Mouse (Mus musculus): ENCODE measurements around the gene Fbxw10. TPM values are rescaled to one million over a fixed set of nuclear protein-coding genes. Genes with fewer than 3 reads are reported as not detected.

Fbxw10 gene
- polyA plus RNA-seq, 1 experiment, result not detected

DNA sequence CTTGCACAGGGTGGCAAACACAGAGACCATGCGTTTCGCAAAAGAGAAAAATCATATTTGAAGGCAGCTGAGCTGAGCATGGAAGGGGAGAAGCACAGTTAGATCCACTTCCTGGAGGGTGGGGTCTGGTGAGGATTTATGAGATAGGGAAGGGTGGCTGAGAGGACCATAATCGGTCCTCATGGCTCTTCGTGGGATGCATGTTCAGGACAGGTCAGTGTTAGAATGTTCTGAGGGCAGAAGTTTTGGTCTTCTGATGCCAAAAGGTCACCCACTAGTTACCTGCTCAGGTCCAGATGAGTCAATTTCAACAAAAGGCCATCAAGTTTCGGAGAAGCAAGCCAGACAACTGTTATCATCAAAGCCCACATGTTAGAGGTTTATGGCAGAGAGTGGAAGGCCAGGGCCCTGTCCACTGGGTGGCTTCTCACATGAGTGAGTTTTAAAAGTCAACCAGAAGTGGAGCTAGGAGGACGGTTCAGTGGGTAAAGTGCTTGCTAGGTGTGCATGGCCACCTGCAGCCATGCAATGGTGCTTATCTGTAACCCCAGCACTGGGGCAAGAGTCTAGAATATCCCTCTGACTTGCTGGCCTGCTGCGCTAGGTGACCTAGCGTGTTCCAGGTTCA, 27.7 kb upstream of the Fbxw10 start:
- Histone ChIP-seq H3K4me3 (no peak overlapping the region), H3ac (ENCODE audit: control insufficient read depth, insufficient read length) (no peak overlapping the region), H3K36me3 (ENCODE audit: control insufficient read depth, insufficient read depth) (peaks cover 5% of the 10 kb centered on the region), H3K27me3 (ENCODE audit: control insufficient read depth, insufficient read depth, insufficient read length) (no peaks in the 10 kb centered on the region), H3K79me2 (ENCODE audit: control insufficient read depth, insufficient read depth) (peaks cover 38% of the 10 kb centered on the region), H3K4me2 (ENCODE audit: low read depth) (peak overlapping the region; percentile 79)
- no peak for TF ChIP-seq MYOD1 (IDR thresholded peaks at IDR 0.05; ENCODE audit: control insufficient read depth in 1 of 3, insufficient read length in 2 of 3, low read depth in 2 of 3)
- no peak for TF ChIP-seq MYOG (IDR thresholded peaks at IDR 0.05; ENCODE audit: control insufficient read depth in 1 of 3, insufficient read depth in 1 of 3, insufficient read length in 2 of 3, low read depth in 2 of 3)
- TF ChIP-seq CEBPB (IDR thresholded peaks at IDR 0.05; ENCODE audit: insufficient read depth, poor library complexity, severe bottlenecking), result no peak
- no peak for TF ChIP-seq MAX (IDR thresholded peaks at IDR 0.05; ENCODE audit: low read depth)
- TF ChIP-seq POLR2A (IDR thresholded peaks at IDR 0.05; ENCODE audit: insufficient read length, low read depth), result no peak
- TF ChIP-seq USF1 (IDR thresholded peaks at IDR 0.05; ENCODE audit: low read depth), result no peak
- no peak for TF ChIP-seq TCF12 (IDR thresholded peaks at IDR 0.05; ENCODE audit: insufficient read depth, poor library complexity, severe bottlenecking)
- no peak for TF ChIP-seq TCF3 (IDR thresholded peaks at IDR 0.05; ENCODE audit: insufficient read length, low read depth)
- TF ChIP-seq REST (IDR thresholded peaks at IDR 0.05; ENCODE audit: insufficient read depth, insufficient read length), result no peak
- TF ChIP-seq E2F4 (IDR thresholded peaks at IDR 0.05; ENCODE audit: insufficient read depth), result no peak
- TF ChIP-seq POLR2AphosphoS2 (IDR thresholded peaks at IDR 0.05; ENCODE audit: insufficient read length, low read depth), result no peak

DNA sequence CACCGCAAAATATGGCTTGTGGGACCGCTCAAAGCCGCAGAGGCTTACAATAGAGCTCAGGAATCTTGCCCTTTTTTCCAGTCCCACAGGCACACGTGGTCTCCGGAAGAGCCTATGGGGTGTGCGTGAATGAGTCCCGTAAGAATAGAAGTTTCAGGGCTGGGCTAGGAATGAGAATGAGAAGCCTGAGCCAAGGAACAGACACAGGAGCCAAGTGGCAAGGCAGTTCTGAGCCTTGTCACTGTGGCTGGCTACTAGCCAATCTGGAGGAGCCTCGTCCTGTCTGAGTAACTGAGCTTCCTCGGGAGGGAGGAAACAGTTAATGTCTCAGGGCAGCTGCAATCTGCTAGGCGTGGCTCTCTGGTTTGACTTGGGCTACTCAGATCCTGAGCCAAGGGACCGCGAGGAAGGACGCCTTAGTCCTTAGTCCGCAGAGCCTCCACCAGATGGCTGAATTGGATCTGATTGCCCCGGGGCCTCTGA, 26.8 kb upstream of the Fbxw10 start, which contains the start of gene Trim16:
TSS of gene Trim16 (plus strand) at position 173 of the 483 bp plus-strand sequence.
- peak within 1 kb of the TSS; percentile 91 for H3K4me2 ChIP-seq (ENCODE audit: low read depth)
- no peaks in the 10 kb centered on the region for H3K27me3 ChIP-seq (ENCODE audit: control insufficient read depth, insufficient read depth, insufficient read length)
- TF ChIP-seq MAX (IDR thresholded peaks at IDR 0.05; ENCODE audit: low read depth) (peak; percentile 27), SRF (IDR thresholded peaks at IDR 0.05; ENCODE audit: control insufficient read depth, insufficient read length, low read depth) (no peak), MYOD1 (IDR thresholded peaks at IDR 0.05; ENCODE audit: control insufficient read depth in 1 of 3, insufficient read length in 2 of 3, low read depth in 2 of 3) (peak; percentile 73 to 95 (median 94)), TCF3 (IDR thresholded peaks at IDR 0.05; ENCODE audit: insufficient read length, low read depth) (peak; percentile 51), USF1 (IDR thresholded peaks at IDR 0.05; ENCODE audit: low read depth) (peak; percentile 85), POLR2A (IDR thresholded peaks at IDR 0.05; ENCODE audit: insufficient read length, low read depth) (peak; percentile 85), CEBPB (IDR thresholded peaks at IDR 0.05; ENCODE audit: insufficient read depth, poor library complexity, severe bottlenecking) (peak; percentile 42; the same call in 1 of the 2 replicates), REST (IDR thresholded peaks at IDR 0.05; ENCODE audit: insufficient read depth, insufficient read length) (no peak), TCF12 (IDR thresholded peaks at IDR 0.05; ENCODE audit: insufficient read depth, poor library complexity, severe bottlenecking) (peak; percentile 40), MYOG (IDR thresholded peaks at IDR 0.05; ENCODE audit: control insufficient read depth in 1 of 3, insufficient read depth in 1 of 3, insufficient read length in 2 of 3, low read depth in 2 of 3) (peak in 2 of 3 experiments; percentile 62 to 84), E2F4 (IDR thresholded peaks at IDR 0.05; ENCODE audit: insufficient read depth) (no peak), POLR2AphosphoS2 (IDR thresholded peaks at IDR 0.05; ENCODE audit: insufficient read length, low read depth) (peak; percentile 84)
- H3ac ChIP-seq (ENCODE audit: control insufficient read depth, insufficient read length), result peak within 1 kb of the TSS; percentile 16
- H3K79me2 ChIP-seq (ENCODE audit: control insufficient read depth, insufficient read depth), result peaks cover 47% of the 10 kb centered on the region
- H3K36me3 ChIP-seq (ENCODE audit: control insufficient read depth, insufficient read depth), result peaks cover 10% of the 10 kb centered on the region
- peak within 1 kb of the TSS; percentile 98 for H3K4me3 ChIP-seq

DNA sequence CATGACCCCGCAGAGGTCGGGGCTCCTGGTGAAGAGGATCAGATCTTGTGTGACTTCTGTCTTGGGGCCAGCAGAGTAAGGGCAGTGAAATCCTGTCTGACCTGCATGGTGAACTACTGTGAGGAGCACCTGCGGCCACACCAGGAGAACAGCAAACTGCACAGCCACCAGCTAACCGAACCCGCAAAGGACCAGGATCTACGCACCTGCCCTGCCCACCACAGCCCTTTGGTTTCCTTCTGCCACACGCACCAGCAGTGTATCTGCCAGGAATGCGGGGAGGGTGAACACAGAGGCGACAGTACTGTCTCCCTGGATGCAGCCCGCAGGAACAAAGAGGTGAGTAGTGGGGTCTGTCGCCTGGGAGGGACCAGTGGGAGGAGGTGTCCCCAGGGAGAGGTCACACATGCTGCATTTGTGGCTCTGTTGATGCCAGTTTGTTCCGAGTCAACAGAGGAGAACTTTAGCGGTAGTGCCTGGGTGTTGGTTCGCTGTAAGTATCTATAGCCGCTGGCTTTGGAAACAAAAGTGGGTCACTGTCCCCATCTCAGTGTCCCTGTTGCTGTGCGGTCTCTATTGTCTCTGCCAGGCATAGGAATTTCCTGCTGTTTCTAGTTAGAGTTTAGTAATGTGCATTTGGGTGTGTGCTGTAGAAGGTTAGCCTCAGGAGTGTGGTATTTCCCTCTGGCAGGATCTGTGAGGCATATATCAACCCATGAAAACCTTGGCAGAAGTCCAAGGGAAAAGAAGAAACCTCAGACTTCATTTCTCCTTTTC, 26.0 kb upstream of the Fbxw10 start:
- Histone ChIP-seq H3K4me2 (ENCODE audit: low read depth) (peak overlapping the region; percentile 91), H3ac (ENCODE audit: control insufficient read depth, insufficient read length) (peak overlapping the region; percentile 16), H3K27me3 (ENCODE audit: control insufficient read depth, insufficient read depth, insufficient read length) (no peaks in the 10 kb centered on the region), H3K4me3 (peak overlapping the region; percentile 98), H3K79me2 (ENCODE audit: control insufficient read depth, insufficient read depth) (peaks cover 54% of the 10 kb centered on the region), H3K36me3 (ENCODE audit: control insufficient read depth, insufficient read depth) (peaks cover 10% of the 10 kb centered on the region)
- no peak for TF ChIP-seq SRF (IDR thresholded peaks at IDR 0.05; ENCODE audit: control insufficient read depth, insufficient read length, low read depth)
- TF ChIP-seq USF1 (IDR thresholded peaks at IDR 0.05; ENCODE audit: low read depth), result no peak
- TF ChIP-seq CEBPB (IDR thresholded peaks at IDR 0.05; ENCODE audit: insufficient read depth, poor library complexity, severe bottlenecking), result no peak
- peak in 2 of 3 experiments; percentile 46 to 76 for TF ChIP-seq MYOG (IDR thresholded peaks at IDR 0.05; ENCODE audit: control insufficient read depth in 1 of 3, insufficient read depth in 1 of 3, insufficient read length in 2 of 3, low read depth in 2 of 3)
- no peak for TF ChIP-seq POLR2AphosphoS2 (IDR thresholded peaks at IDR 0.05; ENCODE audit: insufficient read length, low read depth)
- TF ChIP-seq TCF12 (IDR thresholded peaks at IDR 0.05; ENCODE audit: insufficient read depth, poor library complexity, severe bottlenecking), result no peak
- no peak for TF ChIP-seq E2F4 (IDR thresholded peaks at IDR 0.05; ENCODE audit: insufficient read depth)
- TF ChIP-seq TCF3 (IDR thresholded peaks at IDR 0.05; ENCODE audit: insufficient read length, low read depth), result no peak
- TF ChIP-seq REST (IDR thresholded peaks at IDR 0.05; ENCODE audit: insufficient read depth, insufficient read length), result no peak
- peak in 2 of 3 experiments; percentile 14 to 32 for TF ChIP-seq MYOD1 (IDR thresholded peaks at IDR 0.05; ENCODE audit: control insufficient read depth in 1 of 3, insufficient read length in 2 of 3, low read depth in 2 of 3)
- TF ChIP-seq MAX (IDR thresholded peaks at IDR 0.05; ENCODE audit: low read depth), result no peak
- peak; percentile 20 for TF ChIP-seq POLR2A (IDR thresholded peaks at IDR 0.05; ENCODE audit: insufficient read length, low read depth)

DNA sequence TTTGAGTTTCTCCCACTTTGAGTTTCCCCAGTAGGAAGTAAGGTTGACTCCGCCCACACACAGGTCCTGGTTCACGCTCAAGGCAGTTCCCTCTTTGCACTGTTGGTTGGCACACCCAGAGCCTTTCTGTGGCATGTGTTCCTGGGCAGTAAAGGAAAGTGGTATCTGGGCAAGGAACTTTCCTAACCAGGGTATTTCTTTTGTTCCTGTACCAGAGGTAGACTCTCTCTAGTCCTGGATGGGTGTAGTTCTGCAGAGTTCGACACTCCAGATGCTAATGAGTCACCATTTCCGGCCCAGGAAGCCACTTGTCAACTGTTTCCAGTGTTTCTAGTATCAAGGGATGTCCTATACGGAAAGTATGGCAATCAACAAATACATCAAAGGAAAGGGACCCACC, 25.0 kb upstream of the Fbxw10 start:
- TF ChIP-seq E2F4 (IDR thresholded peaks at IDR 0.05; ENCODE audit: insufficient read depth) (no peak), USF1 (IDR thresholded peaks at IDR 0.05; ENCODE audit: low read depth) (no peak), MYOG (IDR thresholded peaks at IDR 0.05; ENCODE audit: control insufficient read depth in 1 of 3, insufficient read depth in 1 of 3, insufficient read length in 2 of 3, low read depth in 2 of 3) (no peak), MAX (IDR thresholded peaks at IDR 0.05; ENCODE audit: low read depth) (no peak), POLR2A (IDR thresholded peaks at IDR 0.05; ENCODE audit: insufficient read length, low read depth) (no peak), TCF12 (IDR thresholded peaks at IDR 0.05; ENCODE audit: insufficient read depth, poor library complexity, severe bottlenecking) (no peak)
- H3K27me3 ChIP-seq (ENCODE audit: control insufficient read depth, insufficient read depth, insufficient read length), result no peaks in the 10 kb centered on the region

More for the DNA sequence above, 25.0 kb upstream of the Fbxw10 start:
- Histone ChIP-seq H3K4me3 (peak overlapping the region; percentile 98), H3ac (ENCODE audit: control insufficient read depth, insufficient read length) (no peak overlapping the region), H3K79me2 (ENCODE audit: control insufficient read depth, insufficient read depth) (peaks cover 65% of the 10 kb centered on the region), H3K4me2 (ENCODE audit: low read depth) (peak overlapping the region; percentile 91), H3K36me3 (ENCODE audit: control insufficient read depth, insufficient read depth) (peaks cover 10% of the 10 kb centered on the region)

Measured in myocyte (in vitro differentiated cells).